Mouse (Mus musculus) liver, embryonic 15.5 days (tissue): ENCODE results near the gene Arhgap10. TPM values are rescaled to one million over a fixed set of nuclear protein-coding genes. Genes with fewer than 3 reads are reported as not detected.

Source experiments
- ATAC-seq: fragments of 200-750 bp; cut with Nextera tagmentation; 2 replicates; pipeline ENCODE4 v1.8.0; 2017; ENCODE audit warnings: moderate number of reproducible peaks, mild to moderate bottlenecking, moderate library complexity; ENCODE audit not compliant: insufficient read depth
- H3K27ac ChIP-seq: fragments of 300-500 bp; sonication (generic); replicated peaks from 2 replicates; pipeline ENCODE4 v1.5.1; 2015; ENCODE audit warnings: mild to moderate bottlenecking, inconsistent platforms
- H3K27me3 ChIP-seq: fragments of 300-500 bp; sonication (generic); 2 replicates; pipeline ENCODE4 v1.6.1; 2015; ENCODE audit warnings: mild to moderate bottlenecking, inconsistent platforms
- H3K36me3 ChIP-seq: fragments of 300-500 bp; sonication (generic); replicated peaks from 2 replicates; pipeline ENCODE4 v1.6.1; 2015; ENCODE audit warnings: moderate library complexity, mild to moderate bottlenecking, inconsistent platforms
- H3K4me1 ChIP-seq: fragments of 300-500 bp; sonication (generic); replicated peaks from 2 replicates; pipeline ENCODE4 v1.6.1; 2015; ENCODE audit warnings: inconsistent platforms
- H3K4me2 ChIP-seq: fragments of 300-500 bp; sonication (generic); 2 replicates; pipeline ENCODE4 v1.6.1; 2015; ENCODE audit warnings: moderate library complexity, mild to moderate bottlenecking, inconsistent platforms
- H3K4me3 ChIP-seq: fragments of 300-500 bp; sonication (generic); replicated peaks from 2 replicates; pipeline ENCODE4 v1.5.1; 2015; ENCODE audit warnings: mild to moderate bottlenecking, inconsistent platforms
- H3K9ac ChIP-seq: fragments of 300-500 bp; sonication (generic); 2 replicates; pipeline ENCODE4 v1.6.1; 2015; ENCODE audit warnings: moderate library complexity, mild to moderate bottlenecking, inconsistent platforms
- H3K9me3 ChIP-seq: fragments of 300-500 bp; sonication (generic); replicated peaks from 2 replicates; pipeline ENCODE4 v1.6.1; 2016; ENCODE audit warnings: inconsistent platforms
- WGBS: fragments of 180-500 bp; shearing (Covaris S2); methylation state at CpG from one replicate; pipeline ENCODE4 v1.1.7; 2015; ENCODE audit warnings: mixed read lengths; ENCODE audit not compliant: insufficient replicate concordance; 5-methylcytosine and 5-hydroxymethylcytosine counted together
- polyA plus RNA-seq: library from polyadenylated mRNA; unstranded; fragments of >200 nt; fragmentation: Nextera tagmentation; extraction: Ambion mirVana; gene quantifications from 2 replicates; pipeline ENCODE4 v1.2.1, GENCODE M21; 2015

The Arhgap10 gene
- polyA plus RNA-seq, 1 experiment from 2014 or later = 5.8 TPM

DNA sequence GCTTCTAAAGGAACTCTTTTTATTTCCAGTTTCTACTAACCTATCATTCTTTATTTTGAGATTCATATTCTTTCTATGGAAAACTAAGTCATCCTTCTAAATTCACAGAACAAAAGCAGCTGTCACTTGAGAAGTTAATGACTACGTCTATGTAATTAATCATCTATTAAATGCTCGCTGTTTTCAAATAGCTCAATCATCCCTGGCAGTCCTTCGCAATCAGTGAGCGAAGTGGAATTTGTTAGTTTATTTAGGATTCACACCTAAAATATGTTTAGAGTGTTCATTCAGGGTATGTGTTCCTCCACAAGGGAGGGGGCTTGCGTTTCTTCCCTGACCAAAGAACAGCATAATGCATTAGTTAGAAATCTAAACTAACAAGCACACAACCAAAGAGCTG is 156.9 kb downstream of the Arhgap10 start:
- ATAC-seq = no peak
- H3K27me3 ChIP-seq = no peaks in the 10 kb centered on the region
- H3K9ac ChIP-seq = no peak overlapping the region
- H3K9me3 ChIP-seq = no peaks in the 10 kb centered on the region
- no peak overlapping the region for H3K4me2 ChIP-seq
- no peak overlapping the region for H3K27ac ChIP-seq
- whole genome bisulfite sequencing = 78% methylated on average over 5 of the region's 5 CpGs
- no peaks in the 10 kb centered on the region for H3K4me1 ChIP-seq
- no peak overlapping the region for H3K4me3 ChIP-seq
- H3K36me3 ChIP-seq = no peaks in the 10 kb centered on the region

- Histone ChIP-seq H3K4me3 (no peak overlapping the region), H3K27ac (no peak overlapping the region), H3K36me3 (no peaks in the 10 kb centered on the region), H3K4me2 (no peak overlapping the region), H3K9me3 (no peaks in the 10 kb centered on the region), H3K27me3 (no peaks in the 10 kb centered on the region), H3K9ac (no peak overlapping the region), H3K4me1 (no peaks in the 10 kb centered on the region)
- no peak for ATAC-seq
- WGBS = 78% methylated on average over 5 of the region's 5 CpGs
Observed at GRCm38 (mm10) chr8:77360423-77360822, 157.3 kb downstream of the Arhgap10 start.

- Histone ChIP-seq H3K27me3 (no peaks in the 10 kb centered on the region), H3K4me1 (no peaks in the 10 kb centered on the region), H3K27ac (no peak overlapping the region), H3K4me2 (no peak overlapping the region), H3K4me3 (no peak overlapping the region), H3K9me3 (no peaks in the 10 kb centered on the region), H3K9ac (no peak overlapping the region), H3K36me3 (no peaks in the 10 kb centered on the region)
- no peak for ATAC-seq
- 66% methylated on average over 8 of the region's 8 CpGs for WGBS
Observed at GRCm38 (mm10) chr8:77357126-77357525, 160.6 kb downstream of the Arhgap10 start.

DNA sequence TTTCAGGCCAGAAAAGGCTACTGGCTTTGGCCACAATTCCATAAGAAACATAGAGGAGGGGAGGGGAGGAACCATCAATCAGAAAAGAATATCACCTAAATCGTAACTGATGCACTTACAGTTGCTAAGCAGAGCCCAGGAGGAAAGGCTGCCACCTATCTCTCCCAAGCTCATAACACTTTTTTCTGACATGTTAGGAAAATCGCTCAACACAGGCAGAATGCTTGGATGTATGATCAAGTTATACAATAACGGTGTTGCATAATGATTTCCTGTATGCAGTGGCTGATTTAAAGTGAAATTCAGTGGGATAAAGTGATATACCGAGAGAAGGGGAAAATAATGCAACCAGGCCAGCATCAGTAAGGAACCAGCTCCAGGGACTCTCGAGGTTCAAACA is 162.4 kb downstream of the Arhgap10 start:
- Histone ChIP-seq H3K9me3 (no peaks in the 10 kb centered on the region), H3K27me3 (no peaks in the 10 kb centered on the region), H3K27ac (no peak overlapping the region), H3K36me3 (no peaks in the 10 kb centered on the region), H3K4me1 (no peaks in the 10 kb centered on the region), H3K4me3 (no peak overlapping the region), H3K9ac (no peak overlapping the region), H3K4me2 (no peak overlapping the region)
- 74% methylated on average over 5 of the region's 5 CpGs for WGBS
- no peak for ATAC-seq

- no peak overlapping the region for H3K9ac ChIP-seq
- no peaks in the 10 kb centered on the region for H3K9me3 ChIP-seq
- no peak overlapping the region for H3K4me2 ChIP-seq
- ATAC-seq = no peak
- WGBS = 61% methylated on average over 1 of the region's 1 CpGs
- no peak overlapping the region for H3K27ac ChIP-seq
- H3K4me3 ChIP-seq = no peak overlapping the region
- H3K27me3 ChIP-seq = no peaks in the 10 kb centered on the region
- no peaks in the 10 kb centered on the region for H3K36me3 ChIP-seq
- H3K4me1 ChIP-seq = no peaks in the 10 kb centered on the region
Observed at GRCm38 (mm10) chr8:77354189-77354588, 163.6 kb downstream of the Arhgap10 start.

DNA sequence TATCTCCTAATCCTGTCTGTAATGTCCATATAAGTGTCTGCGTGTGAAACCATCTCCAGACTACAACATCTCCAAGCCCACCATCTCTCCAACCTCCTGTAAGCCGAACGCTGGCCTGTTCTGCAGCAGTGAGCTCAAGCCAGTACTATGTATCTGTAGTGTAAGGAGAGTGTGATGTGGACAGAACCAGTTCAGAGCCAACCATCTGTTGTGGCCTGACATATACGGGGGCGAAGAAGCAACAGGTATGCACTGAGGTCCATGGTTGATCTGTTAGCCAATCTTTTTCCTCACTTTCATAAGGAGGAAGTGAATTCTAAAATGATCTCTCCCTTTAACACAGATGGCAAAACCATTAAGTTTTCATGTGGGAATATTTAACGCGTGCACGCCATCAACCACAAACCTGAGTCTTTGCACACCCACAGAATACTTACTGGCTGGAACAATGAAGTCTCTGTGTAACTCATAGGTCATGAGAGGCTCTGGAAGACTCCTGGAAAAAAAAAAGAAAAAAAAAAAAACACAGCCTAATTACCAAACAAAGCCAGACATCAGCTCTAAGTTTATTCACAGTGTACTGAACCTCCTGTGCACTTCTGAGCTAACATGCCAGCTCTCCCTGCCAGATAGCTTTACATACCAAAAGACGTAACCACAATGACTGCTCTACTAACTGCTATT is 166.4 kb downstream of the Arhgap10 start:
- ATAC-seq = no peak
- H3K36me3 ChIP-seq = no peaks in the 10 kb centered on the region
- no peaks in the 10 kb centered on the region for H3K9me3 ChIP-seq
- WGBS = 74% methylated on average over 9 of the region's 9 CpGs
- H3K4me1 ChIP-seq = no peaks in the 10 kb centered on the region
- no peak overlapping the region for H3K9ac ChIP-seq
- H3K27me3 ChIP-seq = no peaks in the 10 kb centered on the region
- H3K4me3 ChIP-seq = no peak overlapping the region
- no peak overlapping the region for H3K4me2 ChIP-seq
- H3K27ac ChIP-seq = no peak overlapping the region

DNA sequence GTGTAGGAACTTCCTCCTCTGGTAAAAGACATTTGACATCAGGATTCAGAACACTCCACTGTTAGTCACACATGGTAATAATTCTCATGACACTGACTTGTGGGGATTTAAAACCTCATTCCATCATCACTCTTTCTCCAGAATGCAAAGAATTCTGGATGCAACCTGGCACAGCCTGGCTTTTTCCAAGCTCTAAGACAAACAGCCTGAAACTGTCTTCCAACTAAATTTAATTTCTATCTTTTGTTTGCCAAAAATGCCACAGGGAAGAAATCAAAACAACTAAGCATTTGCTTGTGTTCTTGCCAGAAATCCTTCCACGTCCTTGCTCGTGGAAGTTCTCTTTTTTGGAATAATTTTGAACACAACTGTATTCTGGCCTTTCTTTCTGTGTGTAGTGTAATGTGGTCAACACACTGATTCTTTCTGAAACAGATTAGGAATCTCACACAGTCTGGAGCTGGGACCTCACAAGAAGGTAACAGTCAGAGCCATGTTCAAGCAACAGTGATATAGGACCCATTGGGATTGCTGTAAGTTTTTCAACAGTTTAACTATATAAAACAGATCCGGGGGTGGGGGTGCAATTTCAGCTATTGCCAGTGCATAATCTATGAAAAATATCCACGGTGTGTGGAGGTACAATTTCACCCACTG is 167.5 kb downstream of the Arhgap10 start:
- no peaks in the 10 kb centered on the region for H3K27me3 ChIP-seq
- no peak overlapping the region for H3K4me2 ChIP-seq
- H3K4me3 ChIP-seq = no peak overlapping the region
- no peak overlapping the region for H3K9ac ChIP-seq
- no peak for ATAC-seq
- H3K9me3 ChIP-seq = no peaks in the 10 kb centered on the region
- no peak overlapping the region for H3K27ac ChIP-seq
- WGBS = 66% methylated on average over 4 of the region's 4 CpGs
- H3K36me3 ChIP-seq = no peaks in the 10 kb centered on the region
- H3K4me1 ChIP-seq = no peaks in the 10 kb centered on the region

DNA sequence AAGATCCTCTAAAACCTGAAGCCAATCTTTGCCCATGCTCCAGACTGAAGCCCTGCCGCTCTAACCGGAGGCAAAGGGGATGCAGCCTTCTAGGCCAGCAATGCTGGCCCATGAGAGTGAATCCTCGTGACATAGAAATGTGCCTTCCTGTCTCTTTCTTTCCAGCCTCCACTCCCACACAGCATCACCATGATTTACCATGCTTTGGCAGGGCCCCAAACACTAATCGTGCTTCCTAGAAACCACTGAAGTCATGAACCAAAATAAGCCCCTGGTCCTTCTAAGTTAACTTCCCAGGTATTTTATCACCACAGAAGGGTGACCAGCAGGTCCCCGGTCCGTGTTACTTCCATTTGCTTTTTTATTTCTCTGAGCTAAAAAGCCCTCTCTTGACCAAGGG is 173.8 kb downstream of the Arhgap10 start:
- no peak overlapping the region for H3K27ac ChIP-seq
- no peaks in the 10 kb centered on the region; the same call in 1 of the 2 replicates for H3K36me3 ChIP-seq
- H3K4me3 ChIP-seq = no peak overlapping the region
- H3K9ac ChIP-seq = no peak overlapping the region
- no peaks in the 10 kb centered on the region for H3K4me1 ChIP-seq
- 80% methylated on average over 6 of the region's 6 CpGs for WGBS
- H3K9me3 ChIP-seq = no peaks in the 10 kb centered on the region
- ATAC-seq = no peak
- H3K4me2 ChIP-seq = no peak overlapping the region
- H3K27me3 ChIP-seq = no peaks in the 10 kb centered on the region

DNA sequence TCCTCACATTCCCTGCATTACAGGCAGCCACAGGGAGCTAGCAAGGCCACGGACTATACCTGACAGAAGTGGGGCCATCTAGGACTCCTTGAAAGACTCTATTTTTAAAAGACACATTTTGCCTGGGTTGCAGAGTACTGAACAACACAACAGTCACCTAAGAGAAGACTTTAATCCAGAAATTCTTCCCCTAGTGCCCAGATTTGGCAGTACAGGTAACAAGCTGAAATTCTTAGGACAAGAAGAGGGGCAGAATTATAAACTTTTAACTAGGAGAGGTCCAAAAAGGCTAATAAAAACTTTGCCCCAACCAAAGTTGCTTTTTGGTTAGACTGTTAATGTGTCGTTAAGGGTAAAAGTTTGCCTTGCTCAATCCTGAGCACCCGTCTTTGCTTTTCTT is 174.4 kb downstream of the Arhgap10 start:
- no peaks in the 10 kb centered on the region; the same call in 1 of the 2 replicates for H3K36me3 ChIP-seq
- WGBS = 73% methylated on average over 3 of the region's 3 CpGs
- no peaks in the 10 kb centered on the region for H3K4me1 ChIP-seq
- no peak overlapping the region for H3K9ac ChIP-seq
- H3K27ac ChIP-seq = no peak overlapping the region
- no peak for ATAC-seq
- H3K4me3 ChIP-seq = no peak overlapping the region
- no peaks in the 10 kb centered on the region for H3K27me3 ChIP-seq
- H3K4me2 ChIP-seq = no peak overlapping the region
- H3K9me3 ChIP-seq = no peaks in the 10 kb centered on the region

DNA sequence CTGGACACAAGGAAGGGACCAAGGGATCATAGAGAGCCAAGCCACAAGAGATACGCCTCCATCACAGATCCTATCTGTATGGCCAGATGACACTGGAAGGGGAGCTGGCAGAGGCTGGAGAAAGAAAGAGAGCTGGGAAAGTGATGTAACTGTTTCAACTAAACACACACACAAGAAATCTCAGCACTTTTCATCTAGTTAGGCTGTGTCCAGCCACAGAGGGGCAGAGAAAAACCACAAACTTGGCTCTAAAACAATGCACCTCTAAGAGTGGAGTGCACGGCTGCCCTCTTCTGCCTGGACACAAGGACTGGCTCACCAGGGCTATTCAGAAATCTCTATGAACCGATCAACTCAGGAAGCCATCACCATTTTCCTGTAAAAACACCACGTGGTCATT is 175.6 kb downstream of the Arhgap10 start:
- Histone ChIP-seq H3K9me3 (no peaks in the 10 kb centered on the region), H3K4me2 (no peak overlapping the region), H3K36me3 (no peaks in the 10 kb centered on the region; the same call in 1 of the 2 replicates), H3K27ac (no peak overlapping the region), H3K4me1 (no peaks in the 10 kb centered on the region), H3K4me3 (no peak overlapping the region), H3K9ac (no peak overlapping the region), H3K27me3 (no peaks in the 10 kb centered on the region)
- ATAC-seq = no peak
- 55% methylated on average over 4 of the region's 4 CpGs for WGBS

DNA sequence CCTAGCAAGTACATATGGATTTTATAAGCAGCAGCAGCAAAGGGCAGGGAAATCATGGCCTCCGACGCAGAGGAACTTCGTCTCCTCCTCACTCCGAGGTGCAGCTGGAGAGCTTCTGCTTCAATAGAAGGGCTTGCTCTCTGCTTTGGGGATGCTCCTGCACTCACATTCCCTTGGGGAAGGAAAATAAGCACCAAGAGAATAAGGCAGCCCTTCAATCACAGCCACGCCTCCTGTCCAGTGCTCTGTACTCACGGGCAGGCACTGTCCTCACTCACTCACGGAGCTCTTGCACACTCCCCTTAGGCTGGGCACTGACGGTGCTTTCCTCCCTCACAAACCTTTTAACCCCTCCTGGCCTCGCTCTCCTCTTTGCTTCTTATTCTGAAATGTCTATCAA is 176.4 kb downstream of the Arhgap10 start:
- Histone ChIP-seq H3K27me3 (no peaks in the 10 kb centered on the region), H3K27ac (no peak overlapping the region), H3K4me2 (no peak overlapping the region), H3K9me3 (no peaks in the 10 kb centered on the region), H3K9ac (no peak overlapping the region), H3K4me3 (no peak overlapping the region), H3K4me1 (no peaks in the 10 kb centered on the region), H3K36me3 (no peaks in the 10 kb centered on the region; the same call in 1 of the 2 replicates)
- ATAC-seq = no peak
- WGBS = 69% methylated on average over 9 of the region's 9 CpGs
